Mouse (Mus musculus) kidney, adult 9 months (tissue): Measurements from ENCODE around the gene Zfpl1.
"Not testable (repeated sequence)": the region's sequence is repeated elsewhere in the genome, so short reads cannot be mapped to it uniquely, and the experiment has no call there.

Experiments used
- DNase-seq: peaks from one replicate; pipeline ENCODE4 v3.0.0; 2022

Gene Zfpl1

DNA sequence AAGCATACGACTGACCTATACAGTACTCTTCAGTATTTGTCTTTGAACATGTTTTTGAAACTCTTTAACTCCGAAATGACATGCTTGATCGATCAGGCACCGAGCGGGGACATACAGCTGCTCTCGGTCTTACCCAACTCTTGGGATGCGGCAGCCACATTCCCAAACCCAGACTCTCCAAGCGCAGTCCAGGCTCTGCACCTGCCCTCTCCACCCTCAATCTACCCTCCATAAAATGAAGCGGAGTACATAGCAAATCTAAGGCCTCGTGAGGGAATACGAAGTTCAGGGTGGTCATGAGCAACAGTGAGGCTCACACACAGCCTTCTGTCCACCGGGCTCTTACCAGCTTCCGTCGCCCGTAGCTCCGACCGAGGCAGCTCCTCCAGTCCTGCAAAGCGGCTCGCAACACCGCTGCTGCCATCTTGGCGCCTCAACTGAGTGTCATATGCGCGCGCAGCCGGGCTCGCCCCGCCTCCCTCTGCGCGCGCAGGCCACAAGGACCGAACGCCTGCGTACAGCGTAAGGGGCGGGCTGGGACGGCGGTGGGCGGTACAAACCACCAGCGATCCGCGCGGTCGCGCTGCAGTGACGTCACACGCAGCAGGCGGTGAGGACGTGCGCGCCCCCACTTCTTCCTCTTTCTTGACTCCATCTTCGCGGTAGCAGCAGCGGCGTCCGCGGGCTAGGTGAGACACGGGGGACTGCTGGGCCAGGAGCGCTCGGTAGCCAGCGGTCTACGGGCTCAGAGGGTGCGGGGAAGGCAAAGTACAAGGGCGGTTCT is 27.3 kb downstream of the Zfpl1 start, which contains the start of the genes Mrpl49 and Fau:
Gene Mrpl49, minus strand, starts transcription at position 473 of the 784 bp plus-strand sequence.
Gene Fau, plus strand, starts transcription at position 532 of the 784 bp plus-strand sequence.
- peak; percentile 99 for DNase-seq

- no peak for DNase-seq
Observed at GRCm38 (mm10) chr19:6056696-6057095, 28.1 kb downstream of the Zfpl1 start.

- peak; percentile 4 for DNase-seq
Observed at GRCm38 (mm10) chr19:6054296-6054695, 30.5 kb downstream of the Zfpl1 start.

GRCm38 (mm10) chr19:6052516-6052915 is 32.2 kb downstream of the Zfpl1 start:
- DNase-seq: peak; percentile 8

DNA sequence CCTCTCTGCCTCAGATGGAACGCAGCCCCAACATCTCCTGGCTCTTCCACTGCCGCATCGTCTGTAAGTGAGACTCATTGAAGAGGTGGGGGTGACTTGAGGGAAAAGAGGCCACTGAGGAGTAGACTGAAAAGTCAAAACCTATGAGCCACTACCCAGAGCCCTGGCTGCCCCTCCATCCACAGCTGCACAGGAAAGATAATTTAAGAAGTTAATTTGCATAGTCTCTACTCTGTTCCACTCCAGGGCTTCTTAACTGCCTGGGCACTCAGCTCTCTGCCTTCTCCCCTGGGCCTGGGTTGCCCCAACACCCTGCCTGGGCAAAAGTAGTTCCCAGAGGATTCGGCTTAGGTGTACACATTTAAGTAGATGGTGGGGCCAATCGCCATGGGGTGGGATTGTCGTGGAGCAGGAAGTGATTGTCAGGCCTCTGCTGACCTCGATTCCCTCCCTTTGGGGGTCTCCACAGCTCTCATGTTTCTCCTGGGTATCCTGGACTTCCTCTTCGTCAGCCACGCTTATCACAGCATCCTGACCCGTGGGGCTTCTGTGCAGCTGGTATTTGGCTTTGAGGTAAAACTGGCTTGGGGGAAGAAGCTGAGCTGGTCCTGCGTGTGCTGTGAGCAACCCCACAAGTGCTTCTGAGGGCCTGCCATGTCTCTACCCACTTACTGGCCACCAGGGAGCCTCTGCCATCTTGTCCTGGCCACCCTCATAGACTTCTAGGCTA is 35.9 kb downstream of the Zfpl1 start:
- DNase-seq: peak; percentile 14

- DNase-seq: peak; percentile 36
Observed at GRCm38 (mm10) chr19:6047899-6048166, 36.9 kb downstream of the Zfpl1 start.

- DNase-seq: no peak
Observed at GRCm38 (mm10) chr19:6047154-6047898, 37.4 kb downstream of the Zfpl1 start.

GRCm38 (mm10) chr19:6046294-6047153 is 38.2 kb downstream of the Zfpl1 start, which contains the start of gene Syvn1:
Gene Syvn1, plus strand, starts transcription at chr19:6046576.
- peak; percentile 97 for DNase-seq

GRCm38 (mm10) chr19:6045366-6046293 is 39.1 kb downstream of the Zfpl1 start:
- peak; percentile 6 for DNase-seq

DNA sequence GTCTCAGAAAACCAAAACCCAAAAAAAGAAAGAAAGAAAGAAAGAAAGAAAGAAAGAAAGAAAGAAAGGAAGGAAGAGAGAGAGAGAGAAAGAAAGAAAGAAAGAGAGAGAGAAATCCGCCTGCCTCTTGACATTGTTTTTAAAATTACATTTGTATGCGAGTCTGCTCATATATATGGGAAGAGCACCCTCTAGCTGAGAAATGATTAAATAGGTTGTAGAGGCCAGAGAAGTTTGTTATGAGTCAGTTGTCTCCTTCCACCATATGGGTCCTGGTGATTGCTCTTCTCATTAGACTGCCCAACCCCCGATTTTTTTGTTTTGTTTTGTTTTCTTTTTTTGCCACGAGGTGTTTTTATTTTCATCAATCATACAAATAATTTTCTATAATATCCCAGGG is 40.7 kb downstream of the Zfpl1 start:
- DNase-seq: not testable (repeated sequence)

- DNase-seq: peak; percentile 6
Observed at GRCm38 (mm10) chr19:6042293-6042692, 42.5 kb downstream of the Zfpl1 start.

GRCm38 (mm10) chr19:6040002-6040401 is 44.8 kb downstream of the Zfpl1 start:
- DNase-seq: no peak

DNA sequence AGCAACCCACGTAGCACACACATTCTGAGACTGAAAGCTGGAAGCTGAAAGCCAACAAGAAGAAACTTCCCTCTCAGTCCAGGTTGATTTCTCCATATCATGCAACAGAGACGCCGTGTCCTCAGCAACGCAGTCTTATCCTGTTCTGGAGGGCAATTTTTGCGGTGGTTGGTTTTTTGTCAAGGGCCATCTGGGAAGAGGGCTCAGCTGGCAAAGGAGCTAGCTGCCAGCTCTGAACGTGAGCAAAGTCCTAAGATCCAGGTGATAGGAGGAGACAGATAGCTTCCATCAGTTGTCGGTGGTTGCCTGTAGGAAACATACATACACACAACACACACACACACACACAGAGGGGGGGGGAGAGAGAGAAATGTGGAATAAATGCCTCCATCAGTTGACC is 46.4 kb downstream of the Zfpl1 start:
- no peak for DNase-seq

GRCm38 (mm10) chr19:6037695-6038094 is 47.1 kb downstream of the Zfpl1 start:
- no peak for DNase-seq

GRCm38 (mm10) chr19:6035966-6036585 is 48.7 kb downstream of the Zfpl1 start:
- no peak for DNase-seq
